Mouse (Mus musculus) heart, postnatal 10 days (tissue): ENCODE measurements around the gene Ckmt1. TPM values are rescaled to one million over a fixed set of nuclear protein-coding genes. Genes with fewer than 3 reads are reported as not detected.
"Not testable (repeated sequence)": the region's sequence is repeated elsewhere in the genome, so short reads cannot be mapped to it uniquely, and the experiment has no call there.

Experiments used
- DNase-seq, 2 experiments: peaks; one replicate each; pipeline ENCODE4 v3.0.0; 2021
- intact Hi-C: fragments of 180-260 bp; cut with DNase I; formaldehyde crosslinking; loops from one replicate; pipeline ENCODE4 v1.15.1; 2025
- total RNA-seq, 2 experiments: library from RNA; stranded (reverse); gene quantifications; 2 replicates each; pipeline ENCODE4 v1.2.3; 2021

Ckmt1 gene
- 1 to 10 TPM; 1.3 to 1.6 TPM for total RNA-seq

GRCm38 (mm10) chr2:121357494-121357893, at the start of gene Ckmt1:
Gene Ckmt1, plus strand, starts transcription at chr2:121357714.
- intact Hi-C loops = no loop called here
- no peak for DNase-seq

- DNase-seq = peak; percentile 63 to 67
- intact Hi-C loops = no loop called here
Observed at GRCm38 (mm10) chr2:121308997-121309416, 48.5 kb upstream of the Ckmt1 start.

- intact Hi-C loops = no loop called here
- DNase-seq = no peak
Observed at GRCm38 (mm10) chr2:121316278-121316677, 41.2 kb upstream of the Ckmt1 start.

- no peak for DNase-seq
- intact Hi-C loops = no loop called here
Observed at GRCm38 (mm10) chr2:121323041-121323440, 34.5 kb upstream of the Ckmt1 start.

GRCm38 (mm10) chr2:121323693-121324470, 33.6 kb upstream of the Ckmt1 start:
- intact Hi-C loops = no loop called here
- no peak for DNase-seq

GRCm38 (mm10) chr2:121329492-121329891, 28.0 kb upstream of the Ckmt1 start:
- intact Hi-C loops = no loop called here
- no peak for DNase-seq

GRCm38 (mm10) chr2:121339057-121339456, 18.5 kb upstream of the Ckmt1 start:
- no peak for DNase-seq
- intact Hi-C loops = no loop called here

- DNase-seq = peak in 1 of 2 experiments; percentile 3
- intact Hi-C loops = loop anchor here (5.0 kb wide), 1 partner anchor 61 kb away; no protein-coding TSS in a partner anchor
Observed at GRCm38 (mm10) chr2:121353156-121353555, 4.4 kb upstream of the Ckmt1 start.

- intact Hi-C loops = loop anchor here (5.0 kb wide), 1 partner anchor 62 kb away; no protein-coding TSS in a partner anchor
- no peak for DNase-seq
Observed at GRCm38 (mm10) chr2:121354378-121354777, 3.1 kb upstream of the Ckmt1 start.

- DNase-seq = peak; percentile 97 to 98
- intact Hi-C loops = loop anchor here (5.0 kb wide), 1 partner anchor 63 kb away; no protein-coding TSS in a partner anchor
Observed at GRCm38 (mm10) chr2:121354820-121355592, 2.5 kb upstream of the Ckmt1 start, which contains the start of gene Ppip5k1. Gene Ppip5k1, minus strand, starts transcription at chr2:121355396.

- intact Hi-C loops = no loop called here
- no peak for DNase-seq
Observed at GRCm38 (mm10) chr2:121357961-121358360, 447 bp downstream of the Ckmt1 start.

- DNase-seq = peak; percentile 14 to 17
- intact Hi-C loops = no loop called here
Observed at GRCm38 (mm10) chr2:121358381-121358780, 867 bp downstream of the Ckmt1 start.

GRCm38 (mm10) chr2:121359461-121359860, 1.9 kb downstream of the Ckmt1 start:
- intact Hi-C loops = no loop called here
- DNase-seq = no peak

GRCm38 (mm10) chr2:121363656-121364055, 6.1 kb downstream of the Ckmt1 start:
- intact Hi-C loops = no loop called here

GRCm38 (mm10) chr2:121368831-121369230, 11.3 kb downstream of the Ckmt1 start:
- intact Hi-C loops = no loop called here
- DNase-seq = peak in 1 of 2 experiments; percentile 7

More at GRCm38 (mm10) chr2:121363656-121364055, 6.1 kb downstream of the Ckmt1 start:
- no peak for DNase-seq

GRCm38 (mm10) chr2:121370921-121371320, 13.4 kb downstream of the Ckmt1 start:
- DNase-seq = no peak
- intact Hi-C loops = no loop called here

- intact Hi-C loops = no loop called here
- no peak for DNase-seq
Observed at GRCm38 (mm10) chr2:121372266-121372665, 14.8 kb downstream of the Ckmt1 start.

- intact Hi-C loops = no loop called here
- DNase-seq = no peak
Observed at GRCm38 (mm10) chr2:121374766-121375165, 17.3 kb downstream of the Ckmt1 start.

GRCm38 (mm10) chr2:121386961-121387575, 29.6 kb downstream of the Ckmt1 start, which contains the start of gene Strc:
Gene Strc, minus strand, starts transcription at chr2:121387168.
- intact Hi-C loops, DNase-seq: not testable (repeated sequence)

GRCm38 (mm10) chr2:121396624-121397023, 39.1 kb downstream of the Ckmt1 start:
- peak; percentile 72 to 87 for DNase-seq
- intact Hi-C loops = loop anchor here (5.0 kb wide), 1 partner anchor 209 kb away; no protein-coding TSS in a partner anchor

- DNase-seq = no peak
- intact Hi-C loops = no loop called here
Observed at GRCm38 (mm10) chr2:121403296-121403695, 45.8 kb downstream of the Ckmt1 start.
